Mouse (Mus musculus) liver, embryonic 14.5 days (tissue): ENCODE data around the gene Hydin.

ENCODE experiments used
- CTCF ChIP-seq: IDR thresholded peaks from 2 replicates; pipeline ENCODE4 v1.5.1; 2016; ENCODE audit warnings: antibody characterized with exemption, low read depth, control low read depth
- EP300 ChIP-seq: IDR thresholded peaks from 2 replicates; pipeline ENCODE4 v1.6.1; 2016; ENCODE audit warnings: antibody characterized with exemption, low read depth

- TF ChIP-seq CTCF (no peak), EP300 (no peak)
These were observed 96.2 kb downstream of the Hydin start for GRCm38 (mm10) chr8:110362975-110363374.
